Mouse (Mus musculus) lung, embryonic 15.5 days (tissue): ENCODE results near the gene Rab27a. TPM values are rescaled to one million over a fixed set of nuclear protein-coding genes. Genes with fewer than 3 reads are reported as not detected.
"Not testable (repeated sequence)": the region's sequence is repeated elsewhere in the genome, so short reads cannot be mapped to it uniquely, and the experiment has no call there.

Source experiments
- ATAC-seq: fragments of 200-750 bp; cut with Nextera tagmentation; 2 replicates; pipeline ENCODE4 v1.8.0; 2017; ENCODE audit warnings: moderate number of reproducible peaks, borderline replicate concordance; ENCODE audit not compliant: low FRiP score, low TSS enrichment; ENCODE audit errors: extremely low read depth
- H3K27ac ChIP-seq: fragments of 300-500 bp; sonication (generic); 2 replicates; pipeline ENCODE4 v1.5.1; 2015; ENCODE audit warnings: moderate library complexity, mild to moderate bottlenecking, inconsistent platforms
- H3K27me3 ChIP-seq: fragments of 300-500 bp; sonication (generic); 2 replicates; pipeline ENCODE4 v1.6.1; 2015; ENCODE audit warnings: inconsistent platforms
- H3K36me3 ChIP-seq: fragments of 300-500 bp; sonication (generic); 2 replicates; pipeline ENCODE4 v1.6.1; 2015; ENCODE audit warnings: inconsistent platforms
- H3K4me1 ChIP-seq: fragments of 300-500 bp; sonication (generic); 2 replicates; pipeline ENCODE4 v1.6.1; 2015; ENCODE audit warnings: inconsistent platforms
- H3K4me2 ChIP-seq: fragments of 300-500 bp; sonication (generic); 2 replicates; pipeline ENCODE4 v1.6.1; 2015; ENCODE audit warnings: inconsistent platforms, mild to moderate bottlenecking, moderate library complexity
- H3K4me3 ChIP-seq: fragments of 300-500 bp; sonication (generic); 2 replicates; pipeline ENCODE4 v1.5.1; 2015; ENCODE audit warnings: mild to moderate bottlenecking, inconsistent platforms
- H3K9ac ChIP-seq: fragments of 300-500 bp; sonication (generic); 2 replicates; pipeline ENCODE4 v1.6.1; 2015; ENCODE audit warnings: inconsistent platforms
- H3K9me3 ChIP-seq: fragments of 300-500 bp; sonication (generic); 2 replicates; pipeline ENCODE4 v1.6.1; 2016; ENCODE audit warnings: inconsistent platforms
- WGBS: fragments of 180-500 bp; shearing (Covaris S2); methylation state at CpG from one replicate; pipeline ENCODE4 v1.1.7; 2015; 5-methylcytosine and 5-hydroxymethylcytosine counted together
- polyA plus RNA-seq: library from polyadenylated mRNA; unstranded; fragments of >200 nt; fragmentation: Nextera tagmentation; extraction: Ambion mirVana; gene quantifications from 2 replicates; pipeline ENCODE4 v1.2.1, GENCODE M21; 2015

Gene Rab27a
- polyA plus RNA-seq, 1 experiment from 2014 or later: 10.1 TPM

DNA sequence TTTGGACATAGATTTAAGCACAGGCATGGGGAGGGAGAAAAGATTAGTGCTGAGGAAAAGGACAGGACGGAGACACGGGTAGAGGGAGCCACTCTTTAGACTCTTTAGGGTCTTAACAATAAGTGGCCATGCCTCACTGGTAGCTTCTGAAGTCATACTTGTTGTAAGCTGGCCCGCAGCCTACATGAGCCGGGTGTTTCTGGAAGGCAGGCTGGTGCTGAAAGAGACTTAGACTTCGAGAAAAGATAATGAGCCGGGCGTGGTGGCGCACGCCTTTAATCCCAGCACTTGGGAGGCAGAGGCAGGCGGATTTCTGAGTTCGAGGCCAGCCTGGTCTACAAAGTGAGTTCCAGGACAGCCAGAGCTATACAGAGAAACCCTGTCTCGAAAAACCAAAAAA is 34.7 kb downstream of the Rab27a start:
- not testable (repeated sequence) for H3K36me3 ChIP-seq, H3K9ac ChIP-seq, H3K9me3 ChIP-seq, ATAC-seq, H3K4me3 ChIP-seq, H3K27ac ChIP-seq, H3K4me1 ChIP-seq, H3K4me2 ChIP-seq, H3K27me3 ChIP-seq
- 82% methylated on average over 11 of the region's 12 CpGs for WGBS

GRCm38 (mm10) chr9:73079801-73080325 is 35.2 kb downstream of the Rab27a start:
- no peaks in the 10 kb centered on the region for H3K4me1 ChIP-seq
- no peaks in the 10 kb centered on the region for H3K27me3 ChIP-seq
- H3K36me3 ChIP-seq: no peaks in the 10 kb centered on the region
- 46% methylated on average over 7 of the region's 7 CpGs for WGBS
- ATAC-seq: no peak
- no peak overlapping the region for H3K4me3 ChIP-seq
- H3K4me2 ChIP-seq: no peak overlapping the region
- H3K27ac ChIP-seq: no peak overlapping the region
- H3K9ac ChIP-seq: no peak overlapping the region
- H3K9me3 ChIP-seq: no peaks in the 10 kb centered on the region

DNA sequence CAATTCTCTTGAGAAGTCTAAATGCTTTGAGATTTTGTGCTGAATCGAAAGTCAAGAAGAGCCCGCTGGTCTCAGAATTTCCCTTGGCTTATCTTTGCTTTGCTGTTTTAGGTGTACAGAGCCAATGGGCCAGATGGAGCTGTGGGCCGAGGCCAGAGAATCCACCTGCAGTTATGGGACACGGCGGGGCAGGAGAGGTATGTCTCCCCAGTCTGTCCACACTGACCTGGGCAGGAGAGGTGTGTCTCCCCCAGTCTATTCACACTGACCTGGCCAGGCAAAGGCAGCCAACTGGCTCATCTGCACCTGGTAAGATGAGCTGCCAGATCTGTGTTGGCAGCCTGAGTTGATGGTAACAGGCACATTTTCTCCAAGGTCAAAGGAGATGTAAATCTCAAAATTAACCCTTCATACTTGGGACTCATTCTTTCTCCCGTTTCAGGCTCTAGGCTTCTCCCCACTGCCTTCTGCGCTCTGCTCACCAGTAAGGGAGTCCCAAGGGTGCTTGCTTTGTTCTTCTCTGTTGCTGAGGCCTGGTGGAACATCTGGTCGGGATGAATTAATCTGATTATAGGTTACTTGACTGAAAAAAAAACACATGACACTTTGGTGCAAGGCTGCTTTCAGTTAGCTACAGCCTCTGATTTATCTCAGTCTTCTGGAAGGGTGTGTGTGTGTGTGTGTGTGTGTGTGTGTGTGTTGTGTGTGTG is 37.8 kb downstream of the Rab27a start:
- Histone ChIP-seq H3K4me2 (no peak overlapping the region), H3K9me3 (no peaks in the 10 kb centered on the region), H3K27me3 (no peaks in the 10 kb centered on the region), H3K36me3 (no peaks in the 10 kb centered on the region), H3K4me3 (no peak overlapping the region), H3K9ac (no peak overlapping the region), H3K4me1 (no peaks in the 10 kb centered on the region), H3K27ac (no peak overlapping the region)
- WGBS: 74% methylated on average over 8 of the region's 8 CpGs
- ATAC-seq: no peak

DNA sequence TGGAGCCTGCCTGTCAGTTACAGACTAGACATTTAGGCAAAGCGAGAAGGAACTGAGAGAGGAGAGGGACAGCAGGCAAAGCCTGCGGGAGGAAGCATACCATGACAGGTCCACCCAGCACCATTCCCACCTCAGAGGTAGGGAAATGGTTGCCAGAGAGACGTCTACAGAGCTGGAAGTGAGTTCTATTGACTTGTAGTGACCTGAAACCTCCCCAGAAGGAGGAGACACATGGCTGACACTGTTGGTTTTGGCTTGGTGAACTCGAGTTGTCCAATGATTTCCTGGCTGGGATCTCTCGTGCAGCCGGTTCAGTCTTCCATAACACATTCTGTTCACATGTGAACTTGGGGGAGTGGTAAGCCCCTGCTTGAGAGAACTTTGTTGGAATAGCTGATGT is 39.3 kb downstream of the Rab27a start:
- ATAC-seq: no peak
- Histone ChIP-seq H3K27me3 (no peaks in the 10 kb centered on the region), H3K4me1 (peaks cover 2% of the 10 kb centered on the region; the same call in 1 of the 2 replicates), H3K4me3 (no peak overlapping the region), H3K9ac (no peak overlapping the region), H3K4me2 (no peak overlapping the region), H3K9me3 (no peaks in the 10 kb centered on the region), H3K27ac (no peak overlapping the region), H3K36me3 (no peaks in the 10 kb centered on the region)
- 65% methylated on average over 6 of the region's 6 CpGs for WGBS

DNA sequence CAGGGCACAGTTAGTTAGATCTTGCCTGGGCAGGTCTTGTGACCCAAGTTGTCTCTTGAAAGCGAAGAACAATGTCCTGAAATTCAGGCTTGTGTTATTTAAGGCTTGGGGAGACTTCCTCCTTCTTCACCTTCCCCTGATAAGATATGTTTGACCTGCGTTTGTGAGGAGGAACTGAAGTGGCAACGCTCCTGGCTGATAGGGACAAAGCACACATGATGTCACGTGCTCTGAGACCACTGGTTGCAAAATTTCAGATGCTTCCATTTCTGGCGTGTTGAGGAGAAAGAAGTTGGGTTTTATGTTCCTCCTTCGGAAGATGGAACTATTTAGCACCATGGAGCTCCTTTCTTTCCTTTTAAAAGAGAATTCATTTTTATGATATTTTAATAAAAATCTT is 41.2 kb downstream of the Rab27a start:
- Histone ChIP-seq H3K27me3 (no peaks in the 10 kb centered on the region), H3K4me3 (no peak overlapping the region), H3K4me2 (no peak overlapping the region), H3K4me1 (peaks cover 8% of the 10 kb centered on the region; the same call in 1 of the 2 replicates), H3K27ac (no peak overlapping the region), H3K36me3 (no peaks in the 10 kb centered on the region), H3K9me3 (no peaks in the 10 kb centered on the region), H3K9ac (no peak overlapping the region)
- ATAC-seq: no peak
- WGBS: 65% methylated on average over 6 of the region's 6 CpGs

DNA sequence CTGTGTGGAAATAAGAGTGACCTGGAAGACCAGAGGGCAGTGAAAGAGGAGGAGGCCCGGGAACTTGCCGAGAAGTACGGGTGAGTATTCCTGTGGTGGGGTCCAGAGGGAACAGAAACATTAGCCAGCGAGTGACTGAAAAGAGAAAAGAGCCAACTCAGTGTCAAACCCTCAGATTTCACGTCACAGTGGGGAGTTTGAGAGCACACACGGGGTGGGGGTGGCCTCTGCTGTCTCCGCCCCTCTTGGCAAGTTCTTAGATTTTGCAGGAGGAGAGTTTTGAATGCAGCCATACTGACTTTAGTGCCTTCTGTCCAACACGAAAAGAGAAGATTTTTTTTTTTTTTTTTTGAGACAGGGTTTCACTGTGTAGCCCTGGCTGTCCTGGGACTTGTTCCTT is 42.5 kb downstream of the Rab27a start:
- ATAC-seq: no peak
- 45% methylated on average over 8 of the region's 8 CpGs for WGBS
- Histone ChIP-seq H3K27me3 (no peaks in the 10 kb centered on the region), H3K4me2 (no peak overlapping the region), H3K9me3 (no peaks in the 10 kb centered on the region), H3K27ac (no peak overlapping the region), H3K4me1 (peaks cover 8% of the 10 kb centered on the region; the same call in 1 of the 2 replicates), H3K36me3 (no peaks in the 10 kb centered on the region), H3K9ac (no peak overlapping the region), H3K4me3 (no peak overlapping the region)

- Histone ChIP-seq H3K4me3 (no peak overlapping the region), H3K4me2 (no peak overlapping the region), H3K9ac (no peak overlapping the region), H3K4me1 (peaks cover 8% of the 10 kb centered on the region; the same call in 1 of the 2 replicates), H3K27me3 (no peaks in the 10 kb centered on the region), H3K36me3 (no peaks in the 10 kb centered on the region), H3K27ac (no peak overlapping the region), H3K9me3 (no peaks in the 10 kb centered on the region)
- 59% methylated on average over 5 of the region's 5 CpGs for WGBS
- ATAC-seq: no peak
Measured at GRCm38 (mm10) chr9:73087581-73087980, 42.9 kb downstream of the Rab27a start.

DNA sequence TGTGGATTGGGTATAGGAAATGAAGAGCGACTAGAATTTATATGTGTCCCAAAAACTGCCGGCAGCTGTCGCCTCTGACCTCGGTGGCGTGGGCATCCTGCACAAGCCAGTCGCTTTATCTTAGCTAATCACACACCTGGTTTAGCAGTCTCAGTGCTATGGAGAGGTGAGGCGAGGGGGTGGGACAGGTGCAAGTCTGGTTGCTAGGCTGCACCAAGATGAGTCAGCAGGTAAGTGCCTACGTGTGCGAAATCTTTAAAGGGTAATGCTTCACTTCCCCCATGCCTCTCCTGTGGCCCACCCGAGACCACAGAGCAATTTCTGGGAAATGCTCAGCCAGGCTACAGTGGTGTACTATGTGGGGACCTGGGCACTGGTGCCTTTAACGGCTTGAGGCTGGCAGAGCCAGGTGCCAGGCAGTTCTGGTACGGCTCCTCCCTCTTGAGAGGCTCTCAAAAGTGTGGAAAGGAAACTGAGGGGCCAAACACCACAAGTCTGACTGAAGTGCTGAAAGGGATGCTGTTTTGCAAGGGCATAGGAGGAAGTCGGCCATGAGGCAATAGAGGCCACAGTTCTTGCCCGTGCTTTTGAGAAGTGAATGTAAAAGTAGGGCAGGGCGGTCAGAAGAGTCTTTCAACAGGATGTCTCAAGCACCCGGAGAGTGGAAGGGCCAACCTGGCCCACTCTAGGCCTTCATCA is 44.7 kb downstream of the Rab27a start:
- ATAC-seq: peak; percentile 64; the same call in 1 of the 2 replicates
- WGBS: 45% methylated on average over 16 of the region's 16 CpGs
- Histone ChIP-seq H3K9ac (no peak overlapping the region), H3K27ac (peak overlapping the region; percentile 72), H3K9me3 (no peaks in the 10 kb centered on the region), H3K4me1 (peaks cover 8% of the 10 kb centered on the region; the same call in 1 of the 2 replicates), H3K27me3 (no peaks in the 10 kb centered on the region), H3K36me3 (no peaks in the 10 kb centered on the region), H3K4me3 (no peak overlapping the region), H3K4me2 (peak overlapping the region; percentile 16)

GRCm38 (mm10) chr9:73090121-73090520 is 45.5 kb downstream of the Rab27a start:
- H3K36me3 ChIP-seq: no peaks in the 10 kb centered on the region
- H3K9me3 ChIP-seq: no peaks in the 10 kb centered on the region
- H3K4me2 ChIP-seq: no peak overlapping the region
- 74% methylated on average over 10 of the region's 10 CpGs for WGBS
- peaks cover 3% of the 10 kb centered on the region; the same call in 1 of the 2 replicates for H3K27me3 ChIP-seq
- H3K4me1 ChIP-seq: peaks cover 11% of the 10 kb centered on the region
- no peak overlapping the region for H3K4me3 ChIP-seq
- H3K9ac ChIP-seq: no peak overlapping the region
- H3K27ac ChIP-seq: peak overlapping the region; percentile 72
- ATAC-seq: no peak

DNA sequence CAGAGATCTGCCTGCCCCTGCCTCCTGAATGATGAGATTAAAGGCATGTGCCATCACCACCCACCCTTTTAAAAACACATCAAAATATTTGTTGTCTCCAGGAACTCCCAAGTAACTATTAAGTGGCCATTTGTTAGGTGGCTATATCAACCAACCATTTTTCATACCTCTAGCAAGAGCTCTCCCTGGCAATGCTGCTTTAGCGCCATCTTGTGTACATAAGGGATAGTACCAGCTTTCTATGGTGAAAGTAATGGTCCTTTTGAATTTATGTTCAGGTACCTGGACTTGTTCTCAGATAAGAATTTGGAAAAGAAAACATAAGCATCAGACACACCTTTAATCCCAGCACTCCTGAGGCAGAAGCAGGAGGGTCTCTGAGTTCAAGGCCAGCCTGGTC is 47.1 kb downstream of the Rab27a start:
- Histone ChIP-seq H3K27me3 (peaks cover 10% of the 10 kb centered on the region; the same call in 1 of the 2 replicates), H3K9ac (no peak overlapping the region), H3K36me3 (no peaks in the 10 kb centered on the region), H3K27ac (no peak overlapping the region), H3K4me2 (no peak overlapping the region), H3K9me3 (no peaks in the 10 kb centered on the region), H3K4me1 (peaks cover 13% of the 10 kb centered on the region), H3K4me3 (no peak overlapping the region)
- WGBS: 0% methylated on average over 1 of the region's 1 CpGs
- no peak for ATAC-seq

GRCm38 (mm10) chr9:73094580-73094979 is 49.9 kb downstream of the Rab27a start:
- Histone ChIP-seq H3K36me3 (no peaks in the 10 kb centered on the region), H3K27ac (no peak overlapping the region), H3K4me2 (peak overlapping the region; percentile 22; the same call in 1 of the 2 replicates), H3K4me1 (peaks cover 6% of the 10 kb centered on the region), H3K9me3 (no peaks in the 10 kb centered on the region), H3K9ac (no peak overlapping the region), H3K27me3 (peaks cover 10% of the 10 kb centered on the region; the same call in 1 of the 2 replicates), H3K4me3 (no peak overlapping the region)
- 16% methylated on average over 16 of the region's 17 CpGs for WGBS
- ATAC-seq: no peak

DNA sequence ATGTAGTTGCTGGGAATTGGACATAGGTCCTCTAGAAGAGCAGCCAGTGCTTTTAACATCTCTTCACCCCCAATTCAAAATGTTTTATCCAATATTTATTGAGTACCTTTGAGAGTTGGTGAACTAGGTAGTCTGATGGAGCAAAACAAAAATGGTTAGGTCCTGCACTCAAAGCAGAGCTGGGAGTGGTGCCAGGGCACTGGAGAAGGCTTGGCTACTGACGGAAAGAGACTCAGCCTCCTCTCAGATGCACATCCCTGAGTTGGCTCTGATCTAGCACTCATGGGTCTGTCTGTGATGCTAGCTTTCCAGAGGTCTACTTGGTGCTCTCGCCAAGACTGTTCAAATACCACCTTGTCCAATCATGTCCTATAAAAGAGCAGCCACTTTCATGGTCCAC is 53.2 kb downstream of the Rab27a start:
- Histone ChIP-seq H3K4me2 (no peak overlapping the region), H3K9ac (no peak overlapping the region), H3K9me3 (no peaks in the 10 kb centered on the region), H3K36me3 (no peaks in the 10 kb centered on the region), H3K27ac (no peak overlapping the region), H3K4me3 (no peak overlapping the region), H3K27me3 (peaks cover 14% of the 10 kb centered on the region; the same call in 1 of the 2 replicates), H3K4me1 (peaks cover 6% of the 10 kb centered on the region)
- ATAC-seq: no peak
- 71% methylated on average over 2 of the region's 2 CpGs for WGBS
